Mouse (Mus musculus) testis, adult 2 months (tissue): ENCODE results near the gene Josd1. TPM values are rescaled to one million over a fixed set of nuclear protein-coding genes. Genes with fewer than 3 reads are reported as not detected.
"Not testable (repeated sequence)": the region's sequence is repeated elsewhere in the genome, so short reads cannot be mapped to it uniquely, and the experiment has no call there.

Experiments used
- H3K27ac ChIP-seq: fragments of 200-500 bp; 2 replicates; pipeline ENCODE4 v1.5.1; 2012; ENCODE audit warnings: low read depth, low read length; ENCODE audit not compliant: control insufficient read depth, insufficient read depth
- H3K27me3 ChIP-seq: fragments of 200-500 bp; 2 replicates; pipeline ENCODE4 v1.6.1; 2012; ENCODE audit warnings: mild to moderate bottlenecking, low read length, moderate library complexity; ENCODE audit not compliant: control insufficient read depth, insufficient read depth
- H3K36me3 ChIP-seq: fragments of 200-500 bp; 2 replicates; pipeline ENCODE4 v1.6.1; 2012; ENCODE audit warnings: mild to moderate bottlenecking, low read length; ENCODE audit not compliant: control insufficient read depth, insufficient read depth
- H3K4me1 ChIP-seq: fragments of 200-500 bp; 2 replicates; pipeline ENCODE4 v1.6.1; 2012; ENCODE audit warnings: low read length; ENCODE audit not compliant: control insufficient read depth, insufficient read depth
- H3K4me3 ChIP-seq: fragments of 200-500 bp; 2 replicates; pipeline ENCODE4 v1.5.1; 2012; ENCODE audit warnings: low read depth, mild to moderate bottlenecking, low read length, moderate library complexity, mixed read lengths; ENCODE audit not compliant: control insufficient read depth
- CTCF ChIP-seq: fragments of 200-500 bp; IDR thresholded peaks from 2 replicates; pipeline ENCODE4 v1.5.1; 2012; ENCODE audit warnings: low read depth, mild to moderate bottlenecking, inconsistent platforms, low read length, moderate library complexity; ENCODE audit not compliant: control insufficient read depth, insufficient read depth, insufficient replicate concordance
- POLR2A ChIP-seq: fragments of 200-500 bp; IDR thresholded peaks from 2 replicates; pipeline ENCODE4 v1.6.1; 2012; ENCODE audit warnings: low read depth, mild to moderate bottlenecking, inconsistent platforms, low read length, moderate library complexity; ENCODE audit not compliant: control insufficient read depth
- polyA plus RNA-seq: library from polyadenylated mRNA; depleted of rRNA; stranded (reverse); fragments of >200 nt; gene quantifications from 2 replicates; pipeline ENCODE4 v1.2.3, GENCODE M21; 2012

Gene Josd1
- polyA plus RNA-seq, 1 experiment = 22.6 TPM

DNA sequence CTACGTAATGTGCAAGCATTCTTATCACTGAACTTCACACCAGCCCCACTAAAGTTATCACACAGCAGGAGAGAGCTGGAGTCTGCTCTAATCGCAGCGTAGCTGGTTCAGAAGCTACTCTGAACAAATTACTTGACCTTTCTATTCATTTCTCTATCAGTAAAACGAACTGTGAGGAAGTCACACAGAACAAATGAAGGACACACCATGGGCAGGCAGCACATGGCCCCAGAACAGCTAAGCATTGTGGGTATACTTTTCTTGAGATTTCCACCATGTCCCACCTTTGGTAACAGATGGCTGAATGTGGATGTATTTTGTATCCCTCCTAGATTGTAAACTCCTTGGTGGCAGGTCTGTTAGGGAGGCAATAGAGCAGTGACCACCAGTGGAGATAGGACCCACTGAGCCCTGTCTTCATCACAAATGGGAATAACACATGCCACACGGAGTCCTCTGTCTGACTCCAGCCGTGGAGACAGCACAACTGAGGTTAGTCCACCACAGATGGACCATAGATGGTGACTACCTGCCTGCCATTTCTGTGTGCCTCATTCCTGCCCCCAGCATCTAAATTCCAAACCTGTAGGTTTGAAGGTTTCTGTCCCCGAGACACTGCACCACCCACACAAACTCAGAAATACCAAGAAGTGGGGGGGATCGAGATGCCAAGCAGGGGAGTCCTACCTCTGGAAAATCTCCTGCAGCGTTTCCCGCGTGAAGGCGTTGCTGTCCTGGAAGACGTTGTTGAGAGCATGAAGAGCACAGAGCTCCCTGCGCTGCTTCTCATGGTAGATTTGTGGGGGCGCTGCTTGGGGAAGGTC, 1.5 kb downstream of the Josd1 start:
- Histone ChIP-seq H3K27ac (peak overlapping the region; percentile 7; the same call in 1 of the 2 replicates), H3K27me3 (no peaks in the 10 kb centered on the region), H3K4me3 (peak overlapping the region; percentile 96), H3K36me3 (peaks cover 3% of the 10 kb centered on the region), H3K4me1 (peaks cover 7% of the 10 kb centered on the region)
- no peak for TF ChIP-seq POLR2A
- no peak for TF ChIP-seq CTCF

DNA sequence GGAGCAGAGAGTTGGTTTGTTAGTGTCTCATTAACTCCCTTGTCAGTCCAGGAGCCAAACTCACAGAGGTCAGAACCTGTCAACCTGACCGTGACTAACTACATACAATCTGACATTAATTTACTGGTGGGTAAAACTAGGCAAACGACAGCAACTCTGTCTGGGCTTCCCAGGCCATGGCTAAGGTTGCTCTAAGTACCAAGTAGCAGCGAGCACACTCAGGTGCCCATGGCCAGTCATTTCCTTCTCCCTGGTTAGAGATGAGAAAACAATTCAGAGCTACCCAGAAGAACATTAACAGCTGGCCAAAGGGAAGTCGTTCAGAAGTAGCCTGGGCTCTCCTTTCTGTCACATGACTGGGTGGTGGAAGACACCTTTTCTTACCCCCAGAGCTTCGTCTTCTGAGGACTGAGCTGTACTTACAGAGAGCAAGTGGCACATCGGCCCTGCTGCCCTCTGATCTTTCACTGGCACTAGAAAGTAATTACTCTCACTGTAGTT, 2.5 kb downstream of the Josd1 start:
- no peaks in the 10 kb centered on the region for H3K27me3 ChIP-seq
- no peak overlapping the region for H3K27ac ChIP-seq
- H3K36me3 ChIP-seq = peaks cover 3% of the 10 kb centered on the region
- peak overlapping the region; percentile 96 for H3K4me3 ChIP-seq
- TF ChIP-seq CTCF (no peak), POLR2A (no peak)
- H3K4me1 ChIP-seq = peaks cover 6% of the 10 kb centered on the region

GRCm38 (mm10) chr15:79684616-79685015, 3.1 kb downstream of the Josd1 start:
- TF ChIP-seq CTCF = no peak
- TF ChIP-seq POLR2A = no peak
- H3K4me3 ChIP-seq = peak overlapping the region; percentile 96
- H3K27ac ChIP-seq = no peak overlapping the region
- no peaks in the 10 kb centered on the region for H3K27me3 ChIP-seq
- H3K4me1 ChIP-seq = peaks cover 8% of the 10 kb centered on the region
- H3K36me3 ChIP-seq = peaks cover 3% of the 10 kb centered on the region

- Histone ChIP-seq H3K4me1 (peaks cover 8% of the 10 kb centered on the region), H3K27ac (no peak overlapping the region), H3K4me3 (peak overlapping the region; percentile 61), H3K27me3 (no peaks in the 10 kb centered on the region), H3K36me3 (peaks cover 3% of the 10 kb centered on the region)
- TF ChIP-seq POLR2A = no peak
- no peak for TF ChIP-seq CTCF
Observed at GRCm38 (mm10) chr15:79683707-79684465, 3.8 kb downstream of the Josd1 start.

DNA sequence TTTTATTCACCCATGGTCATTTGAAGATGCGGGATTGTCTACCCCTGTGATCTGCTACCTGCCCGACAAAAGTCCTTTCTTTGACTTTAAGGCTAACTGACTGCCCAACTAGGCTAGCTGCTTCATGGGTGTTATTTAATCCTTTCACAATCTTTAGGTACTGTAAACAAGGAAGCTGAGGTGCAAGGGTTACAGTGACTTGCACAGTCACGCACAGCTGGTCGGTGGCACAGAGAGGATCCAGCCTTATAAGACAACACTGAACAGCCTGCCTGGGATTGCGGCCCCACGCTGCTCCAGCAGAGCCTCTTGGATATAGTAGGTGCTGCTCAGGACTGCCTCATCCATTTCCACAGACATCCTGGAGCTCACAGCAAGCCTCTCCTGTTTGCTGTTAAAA, 4.6 kb downstream of the Josd1 start:
- Histone ChIP-seq H3K36me3 (peaks cover 3% of the 10 kb centered on the region), H3K4me3 (peak overlapping the region; percentile 13; the same call in 1 of the 2 replicates), H3K27ac (no peak overlapping the region), H3K4me1 (peaks cover 8% of the 10 kb centered on the region), H3K27me3 (no peaks in the 10 kb centered on the region)
- TF ChIP-seq CTCF (no peak), POLR2A (no peak)

DNA sequence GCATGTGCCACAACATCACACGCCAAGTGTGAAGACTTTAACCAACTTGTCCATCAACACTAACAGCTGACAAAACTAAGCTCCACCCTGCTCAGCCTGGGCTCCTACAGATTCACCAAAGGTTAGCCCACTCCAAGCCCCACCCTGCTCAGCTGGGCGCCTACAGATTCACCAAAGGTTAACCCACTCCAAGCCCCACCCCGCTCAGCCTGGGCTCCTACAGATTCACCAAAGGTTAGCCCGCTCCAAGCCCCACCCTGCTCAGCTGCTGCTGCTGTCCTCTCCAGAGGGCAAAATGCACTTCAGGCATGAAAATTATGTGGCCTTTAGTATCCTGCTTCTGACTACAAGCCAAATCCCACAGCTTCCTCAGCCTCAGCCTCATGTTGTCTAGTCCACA, 5.7 kb downstream of the Josd1 start:
- H3K27ac ChIP-seq = no peak overlapping the region
- peaks cover 3% of the 10 kb centered on the region for H3K36me3 ChIP-seq
- H3K27me3 ChIP-seq = no peaks in the 10 kb centered on the region
- H3K4me1 ChIP-seq = peaks cover 8% of the 10 kb centered on the region
- TF ChIP-seq POLR2A (no peak), CTCF (no peak)
- no peak overlapping the region for H3K4me3 ChIP-seq

- no peak overlapping the region for H3K27ac ChIP-seq
- peaks cover 2% of the 10 kb centered on the region; the same call in 1 of the 2 replicates for H3K4me1 ChIP-seq
- no peak for TF ChIP-seq CTCF
- TF ChIP-seq POLR2A = no peak
- H3K4me3 ChIP-seq = no peak overlapping the region
- H3K36me3 ChIP-seq = no peaks in the 10 kb centered on the region; the same call in 1 of the 2 replicates
- no peaks in the 10 kb centered on the region for H3K27me3 ChIP-seq
Observed at GRCm38 (mm10) chr15:79677936-79678335, 9.8 kb downstream of the Josd1 start.

- not testable (repeated sequence) for H3K27me3 ChIP-seq, H3K27ac ChIP-seq, H3K4me1 ChIP-seq, H3K36me3 ChIP-seq
- H3K4me3 ChIP-seq = peak overlapping the region; percentile 81
Observed at GRCm38 (mm10) chr15:79671828-79672348, 15.8 kb downstream of the Josd1 start.
